Mouse (Mus musculus) Patski (cell line): Measurements from ENCODE around the gene Plcxd2. TPM values are rescaled to one million over a fixed set of nuclear protein-coding genes. Genes with fewer than 3 reads are reported as not detected.

Experiments used
- ATAC-seq: fragments of 100-300 bp; one replicate; pipeline ENCODE4 v1.8.0; 2021
- CTCF ChIA-PET: fragments of 350-600 bp; sonication (Branson Sonifier 250); formaldehyde crosslinking; loops from one replicate; lab custom pipeline; 2022; ENCODE audit warnings: inconsistent platforms; lab: Charles Lee
- POLR2A ChIA-PET: fragments of 350-600 bp; sonication (Branson Sonifier 250); formaldehyde crosslinking; loops from one replicate; lab custom pipeline; 2022; ENCODE audit warnings: antibody characterized with exemption, inconsistent platforms; lab: Charles Lee
- DNase-seq: peaks from one replicate; pipeline ENCODE4 v3.0.0-alpha.2; 2011; ENCODE audit warnings: low read depth, low spot score
- H3K27me3 ChIP-seq: fragments of 371-371 bp; one replicate; pipeline ENCODE4 v1.5.1; 2021
- CTCF ChIP-seq: fragments of 100-300 bp; IDR thresholded peaks from one replicate; pipeline ENCODE4 v1.5.1; 2021
- in situ Hi-C: fragments of 300-500 bp; cut with MboI; formaldehyde crosslinking; loops from 3 replicates; pipeline ENCODE4 v1.11.1; 2018; ENCODE audit warnings: low pct_unique_long_range_greater_than_20kb, mixed read lengths
- polyA plus RNA-seq: library from polyadenylated mRNA; unstranded; gene quantifications from one replicate; pipeline ENCODE4 v1.2.3, GENCODE M21; 2021

Gene Plcxd2
- polyA plus RNA-seq, 1 experiment from 2014 or later, result 8.2 TPM

DNA sequence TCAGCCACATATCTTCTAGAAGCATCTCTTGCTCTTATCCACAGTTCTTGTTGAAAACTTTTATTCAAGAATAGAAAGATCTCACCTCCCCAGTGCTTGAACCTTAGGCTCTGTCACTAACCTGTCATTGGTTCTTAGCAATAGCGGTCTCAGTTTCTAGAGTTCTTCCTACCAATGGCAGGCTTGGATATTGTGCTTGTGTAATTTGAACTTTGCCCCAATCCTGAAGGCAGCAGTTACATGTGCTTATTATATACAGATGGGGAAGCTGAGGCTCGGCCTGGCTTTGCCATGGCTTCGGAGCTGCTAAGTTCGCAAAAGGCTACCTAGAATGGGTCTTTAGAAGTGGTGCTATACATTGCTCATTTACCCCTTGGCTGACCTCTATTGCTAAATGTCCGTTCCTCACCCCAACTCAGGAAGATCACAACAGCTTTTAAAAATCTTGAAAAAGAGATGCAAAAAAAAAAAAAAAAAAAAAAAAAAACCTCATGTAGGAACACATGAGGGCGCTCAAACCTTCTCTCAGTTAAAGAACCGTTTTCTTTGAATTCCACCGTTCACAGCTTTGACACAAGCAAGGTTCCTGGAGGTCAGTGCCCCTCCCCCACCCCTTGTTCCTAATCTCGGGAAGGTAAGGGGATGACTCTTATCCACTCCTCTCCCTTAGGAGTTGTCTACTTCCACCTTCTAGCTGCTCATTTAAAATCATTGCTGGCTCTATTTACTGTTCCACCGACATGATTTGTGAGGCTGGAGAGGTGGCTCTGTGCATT lies 18.9 kb downstream of the Plcxd2 start:
- ChIA-PET POLR2A (interaction anchor here (0.6 kb wide), 2 partner anchors 238 to 470 kb away, joined by 3 read pairs; no protein-coding TSS in a partner anchor), CTCF (interaction anchor here (0.9 to 2.0 kb wide), 10 partner anchors 9 to 148 kb away, joined by 3 to 7 read pairs (median 4); partner anchors contain the start of gene Plcxd2)
- no peak for ATAC-seq
- peak; percentile 30 for TF ChIP-seq CTCF
- DNase-seq, result no peak
- in situ Hi-C loops, result loop anchor here (10.0 kb wide), 1 partner anchor 114 kb away; no protein-coding TSS in a partner anchor
- H3K27me3 ChIP-seq, result no peaks in the 10 kb centered on the region

DNA sequence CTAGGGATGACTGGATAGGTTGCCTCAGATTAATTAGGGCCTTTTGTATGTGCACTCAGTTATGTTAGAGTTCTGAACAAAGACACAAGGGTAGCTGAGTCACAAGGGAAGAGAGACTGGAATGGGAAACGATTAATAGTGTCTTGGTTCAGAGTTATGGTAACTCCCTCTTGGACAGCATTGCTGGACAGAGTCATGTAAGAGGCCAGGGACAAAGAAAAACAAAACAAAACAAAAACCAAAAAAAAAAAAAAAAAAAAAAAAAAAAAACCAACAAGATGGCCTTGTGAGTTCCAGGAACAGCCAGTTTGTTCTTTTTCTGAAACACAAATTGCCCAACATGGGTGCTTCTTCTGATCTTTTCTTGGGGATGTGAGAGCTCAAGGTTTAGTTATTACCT lies 23.8 kb downstream of the Plcxd2 start:
- in situ Hi-C loops, result no loop called here
- H3K27me3 ChIP-seq, result no peaks in the 10 kb centered on the region
- CTCF ChIA-PET, result interaction anchor here (1.1 to 1.7 kb wide), 4 partner anchors 12 to 114 kb away, joined by 3 to 7 read pairs (median 4); no protein-coding TSS in a partner anchor
- no peak for TF ChIP-seq CTCF
- DNase-seq (no peak), ATAC-seq (no peak)
- POLR2A ChIA-PET, result interaction anchor here (0.7 kb wide), 3 partner anchors 790 to 1710 kb away, joined by 3 to 7 read pairs (median 7); no protein-coding TSS in a partner anchor

DNA sequence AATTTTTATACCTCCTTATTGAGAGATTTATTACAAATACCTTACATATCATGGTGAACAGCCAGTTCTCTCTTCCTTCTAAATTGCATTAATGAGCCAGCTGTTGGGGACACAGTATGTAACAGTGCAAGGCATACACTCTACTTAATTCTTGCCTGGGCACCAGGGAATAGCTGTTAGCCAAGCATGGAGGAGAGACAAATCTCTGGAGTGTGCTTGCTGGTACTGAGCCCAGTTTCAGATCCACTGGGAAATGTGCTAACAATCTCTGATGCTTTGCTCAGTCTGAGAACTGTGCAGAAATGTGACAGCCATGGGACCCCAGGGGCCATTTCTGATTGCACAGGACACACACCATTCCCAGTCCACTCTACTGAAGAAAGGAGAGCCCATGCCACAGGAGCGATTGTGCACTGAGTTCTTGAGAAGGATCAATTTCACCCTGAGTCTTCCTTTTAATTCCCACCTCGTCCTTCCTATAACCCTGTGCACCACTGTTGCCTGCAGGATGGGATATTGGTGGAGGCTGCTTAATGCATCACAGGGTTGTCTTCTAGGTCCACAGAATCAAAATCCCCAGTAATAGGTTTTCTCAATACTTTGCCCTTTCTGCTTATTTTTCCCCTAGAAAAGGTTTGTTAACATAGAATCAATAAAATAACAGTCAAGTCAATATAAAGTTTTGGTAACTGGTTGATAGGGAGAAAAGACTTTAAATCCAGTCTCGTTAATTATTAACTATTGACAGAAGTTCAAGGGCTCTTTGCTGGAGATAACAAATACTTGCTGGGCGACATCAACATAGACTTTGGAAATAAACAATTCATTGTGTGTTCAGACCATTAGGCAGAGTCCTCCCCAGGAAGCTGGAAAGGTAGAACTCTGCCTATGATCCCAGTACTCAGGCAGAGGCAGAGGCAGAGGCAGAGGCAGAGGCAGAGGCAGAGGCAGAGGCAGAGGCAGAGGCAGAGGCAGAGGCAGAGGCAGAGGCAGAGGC lies 25.1 kb downstream of the Plcxd2 start:
- H3K27me3 ChIP-seq, result no peaks in the 10 kb centered on the region
- ChIA-PET CTCF (no interaction called here), POLR2A (no interaction called here)
- in situ Hi-C loops, result no loop called here
- TF ChIP-seq CTCF, result no peak
- ATAC-seq (peak; percentile 57), DNase-seq (no peak)

DNA sequence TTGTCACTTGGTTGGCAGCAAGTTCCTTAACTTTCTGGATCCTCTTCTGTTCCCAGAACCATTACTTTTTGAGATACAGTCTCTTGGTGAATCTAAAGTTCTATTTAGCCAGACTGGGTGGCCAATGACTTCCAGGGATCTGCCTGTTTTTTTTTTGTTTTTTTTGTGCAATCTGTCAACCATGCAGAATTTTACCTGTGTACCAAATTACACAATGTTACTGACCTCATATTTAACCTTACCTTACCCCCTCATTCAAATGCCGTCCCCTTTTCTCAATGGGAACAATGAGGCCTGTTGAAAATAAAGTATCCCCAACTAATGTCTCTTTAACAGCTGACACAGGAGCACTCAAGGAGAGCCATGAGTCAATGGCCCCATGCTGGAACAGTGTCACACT lies 33.8 kb downstream of the Plcxd2 start:
- DNase-seq (no peak), ATAC-seq (no peak)
- no peaks in the 10 kb centered on the region for H3K27me3 ChIP-seq
- ChIA-PET POLR2A (no interaction called here), CTCF (no interaction called here)
- in situ Hi-C loops, result loop anchor here (10.0 kb wide), 1 partner anchor 49 kb away; no protein-coding TSS in a partner anchor
- no peak for TF ChIP-seq CTCF

DNA sequence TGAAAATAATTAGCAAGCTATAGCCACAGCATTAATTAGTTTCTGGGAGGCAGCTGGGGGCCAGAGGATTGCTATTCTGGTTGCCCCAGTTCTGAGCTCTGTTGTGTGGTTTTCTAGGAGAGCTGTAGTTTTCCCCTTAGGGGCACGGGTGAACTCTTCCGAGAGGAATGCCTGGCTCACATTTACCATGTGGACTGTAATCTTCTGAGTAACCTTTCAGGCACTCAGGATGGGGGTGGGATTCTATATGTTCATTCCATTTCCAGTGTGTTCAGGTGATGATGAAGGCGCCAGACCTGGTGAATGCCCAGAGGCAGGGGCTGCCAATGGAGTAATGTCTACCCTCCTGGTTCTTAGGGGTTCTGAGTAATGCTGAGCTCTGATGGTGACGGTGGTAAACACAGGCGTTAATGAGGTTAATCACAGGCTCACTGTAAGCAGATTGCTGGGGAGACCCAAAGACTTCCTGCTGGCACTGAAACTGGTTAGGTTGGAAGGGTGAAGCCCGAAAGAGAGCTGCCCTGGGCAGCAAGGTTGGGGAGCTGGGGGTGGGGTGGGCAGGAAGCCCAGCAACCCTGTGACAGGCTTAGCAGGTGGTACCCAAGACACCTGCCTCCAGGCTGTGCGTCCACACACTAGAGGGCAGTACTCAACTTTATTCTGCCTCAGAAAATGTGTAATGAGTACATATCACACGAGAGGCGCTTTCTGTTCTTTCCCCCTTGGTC lies 35.9 kb downstream of the Plcxd2 start:
- DNase-seq (no peak), ATAC-seq (peak; percentile 77)
- CTCF ChIA-PET, result interaction anchor here (0.8 to 3.2 kb wide), 12 partner anchors 12 to 253 kb away, joined by 3 to 11 read pairs (median 4); partner anchors contain the start of gene Plcxd2
- no peaks in the 10 kb centered on the region for H3K27me3 ChIP-seq
- peak; percentile 63 for TF ChIP-seq CTCF
- in situ Hi-C loops, result loop anchor here (10.0 kb wide), 1 partner anchor 51 kb away; no protein-coding TSS in a partner anchor
- POLR2A ChIA-PET, result no interaction called here

DNA sequence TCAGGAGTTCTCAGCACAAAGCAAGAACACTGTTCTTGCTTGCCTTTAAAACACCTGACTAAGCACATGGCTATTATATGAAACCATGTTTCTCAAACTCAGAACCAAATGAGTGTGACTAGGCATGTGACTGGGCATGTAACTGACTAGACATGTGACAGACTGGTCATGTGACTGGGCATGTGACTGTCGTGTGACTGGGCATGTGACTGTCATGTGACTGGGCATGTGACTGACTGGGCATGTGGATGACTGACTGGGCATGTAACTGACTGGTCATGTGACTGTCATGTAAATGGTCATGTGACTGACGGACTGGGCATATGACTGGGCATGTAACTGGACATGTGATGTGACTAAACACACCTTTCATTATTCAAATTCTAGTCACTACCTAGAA lies 39.8 kb downstream of the Plcxd2 start:
- DNase-seq (no peak), ATAC-seq (no peak)
- POLR2A ChIA-PET, result interaction anchor here (5.2 kb wide), 1 partner anchor 127 kb away, joined by 44 read pairs; no protein-coding TSS in a partner anchor
- in situ Hi-C loops, result loop anchor here (10.0 kb wide), 1 partner anchor 55 kb away; no protein-coding TSS in a partner anchor
- CTCF ChIA-PET, result interaction anchor here (1.2 to 6.2 kb wide), 6 partner anchors 10 to 125 kb away, joined by 3 to 80 read pairs (median 6); no protein-coding TSS in a partner anchor
- no peak for TF ChIP-seq CTCF
- no peaks in the 10 kb centered on the region for H3K27me3 ChIP-seq

DNA sequence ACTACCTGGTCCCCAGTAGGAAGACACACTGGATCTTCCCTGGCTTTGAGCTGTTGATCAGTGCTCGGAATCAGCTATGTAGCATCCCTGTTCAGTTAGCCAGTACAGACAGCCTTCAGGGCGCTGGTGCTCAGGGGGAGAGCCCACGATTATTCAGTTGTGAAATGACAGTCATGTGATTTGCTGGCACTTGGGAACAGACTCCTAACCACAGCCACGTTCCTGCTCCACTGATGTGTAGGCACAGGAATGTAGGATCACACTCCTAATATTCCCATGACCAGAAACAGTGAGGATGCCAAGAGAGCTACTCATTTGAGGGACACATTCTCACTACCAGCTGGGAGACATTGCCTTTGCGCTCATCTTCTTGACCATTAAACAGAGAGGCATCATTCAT lies 41.3 kb downstream of the Plcxd2 start:
- ChIA-PET CTCF (interaction anchor here (1.0 to 6.2 kb wide), 13 partner anchors 12 to 215 kb away, joined by 3 to 80 read pairs (median 3); no protein-coding TSS in a partner anchor), POLR2A (interaction anchor here (1.2 to 5.2 kb wide), 3 partner anchors 41 to 126 kb away, joined by 3 to 44 read pairs (median 6); partner anchors contain the start of gene Plcxd2)
- ATAC-seq (peak; percentile 93), DNase-seq (peak; percentile 97)
- no peaks in the 10 kb centered on the region for H3K27me3 ChIP-seq
- no peak for TF ChIP-seq CTCF
- in situ Hi-C loops, result loop anchor here (5.0 to 10.0 kb wide), 3 partner anchors 76 to 204 kb away; no protein-coding TSS in a partner anchor

DNA sequence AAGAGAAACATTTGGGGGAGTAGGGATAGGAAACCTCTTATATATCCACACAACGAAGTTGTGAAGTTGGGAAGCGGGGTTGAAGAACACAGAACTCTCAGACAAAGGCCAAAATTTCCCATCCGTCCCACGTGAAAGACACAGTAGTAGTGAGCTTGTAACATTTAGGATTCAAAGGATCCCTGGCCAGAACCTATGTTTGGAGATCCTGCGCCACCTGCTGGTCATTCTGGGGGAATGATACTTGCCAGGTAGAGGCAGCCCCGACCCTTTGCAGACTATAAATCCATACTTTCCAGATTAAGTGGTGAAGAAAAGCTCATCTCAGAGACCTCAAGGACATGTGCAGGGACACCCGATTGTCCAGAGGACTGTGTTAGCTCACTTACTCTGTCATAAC lies 42.5 kb downstream of the Plcxd2 start:
- H3K27me3 ChIP-seq, result no peaks in the 10 kb centered on the region
- peak; percentile 88 for TF ChIP-seq CTCF
- CTCF ChIA-PET, result interaction anchor here (0.7 to 6.2 kb wide), 36 partner anchors 10 to 285 kb away, joined by 3 to 80 read pairs (median 4); partner anchors contain the start of genes Abhd10 and Phldb2
- POLR2A ChIA-PET, result interaction anchor here (1.2 to 5.2 kb wide), 3 partner anchors 77 to 131 kb away, joined by 3 to 44 read pairs (median 4); no protein-coding TSS in a partner anchor
- in situ Hi-C loops, result loop anchor here (5.0 to 10.0 kb wide), 3 partner anchors 75 to 203 kb away; no protein-coding TSS in a partner anchor
- DNase-seq, result no peak
- peak; percentile 32 for ATAC-seq
